Comparison of ENCODE assay signal across 10 mouse cellular contexts in the genomic region with DNA sequence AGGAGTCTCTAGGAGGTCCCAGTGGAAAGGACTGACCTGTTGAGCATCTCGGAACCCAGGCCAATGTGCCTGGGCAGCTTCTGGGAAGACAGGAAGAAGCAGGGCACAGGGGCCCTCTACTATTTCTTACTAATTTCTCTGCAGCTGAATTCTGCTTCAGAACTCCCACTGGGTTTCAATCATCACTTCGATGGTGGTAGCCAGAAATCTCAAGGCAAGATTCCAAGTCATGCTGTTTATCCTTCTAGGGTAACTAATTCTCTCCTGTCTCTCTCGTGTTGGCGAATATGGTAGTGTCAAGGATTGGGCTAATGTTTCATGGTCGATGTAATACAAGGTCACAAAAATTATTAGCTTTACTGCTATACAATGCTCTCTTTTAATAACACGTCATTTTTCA. TPM values are rescaled to one million over a fixed set of nuclear protein-coding genes. Genes with fewer than 3 reads are reported as not detected.
DNase-seq lines count a peak whose midpoint lies in the region; ATAC-seq and TF ChIP-seq lines count a peak whose summit lies in the region.
"Had no signal": no experiment of that assay in that cellular context is flagged by ENCODE, and none has a peak within 500 bp of the region (broad histone marks: within the 10 kb centered on the region; RNA-seq: fewer than 3 reads in every experiment).

No protein-coding gene starts in this region.

- ATAC-seq in hindbrain, postnatal 0 days: peak; percentile 59
- no peak for ATAC-seq in hindbrain, embryonic 12.5 days (ENCODE audit: low FRiP score)
- ATAC-seq: intestine, postnatal 0 days had no signal

- no peaks in the 10 kb centered on the region for H3K27me3 ChIP-seq in hindbrain, postnatal 0 days (ENCODE audit: insufficient read depth, low read length)
- no peaks in the 10 kb centered on the region for H3K27me3 ChIP-seq in hindbrain, embryonic 12.5 days

- peaks cover 4% of the 10 kb centered on the region; the same call in 1 of the 2 replicates for H3K36me3 ChIP-seq in hindbrain, postnatal 0 days (ENCODE audit: insufficient read depth, low read length)
- no peaks in the 10 kb centered on the region for H3K36me3 ChIP-seq in hindbrain, embryonic 12.5 days

- H3K4me1 ChIP-seq in hindbrain, postnatal 0 days (ENCODE audit: insufficient read depth, low read length): peaks cover 4% of the 10 kb centered on the region; the same call in 1 of the 2 replicates
- peaks cover 6% of the 10 kb centered on the region; the same call in 1 of the 2 replicates for H3K4me1 ChIP-seq in hindbrain, embryonic 12.5 days
- peaks cover 11% of the 10 kb centered on the region for H3K4me1 ChIP-seq in embryonic fibroblast, embryonic 13.5 days (ENCODE audit: control insufficient read depth, insufficient read depth, low read length)

- no peak overlapping the region for H3K27ac ChIP-seq in hindbrain, postnatal 0 days
- no peak overlapping the region for H3K27ac ChIP-seq in hindbrain, embryonic 12.5 days
- peak overlapping the region; percentile 83 for H3K27ac ChIP-seq in embryonic fibroblast, embryonic 13.5 days (ENCODE audit: insufficient read depth, low read length)
- H3K27ac ChIP-seq: macrophage had no signal

- no peak overlapping the region for H3K9ac ChIP-seq in hindbrain, postnatal 0 days (replicated peaks; ENCODE audit: low read length)
- no peak overlapping the region for H3K9ac ChIP-seq in hindbrain, embryonic 12.5 days

- no peak for TF ChIP-seq CTCF in hindbrain, postnatal 0 days (IDR thresholded peaks at IDR 0.05; ENCODE audit: low read depth)
- TF ChIP-seq CTCF in embryonic fibroblast, embryonic 13.5 days (IDR thresholded peaks at IDR 0.05; ENCODE audit: borderline replicate concordance, insufficient read depth, low read length): no peak

- H3K4me2 ChIP-seq in hindbrain, postnatal 0 days (ENCODE audit: low read depth, low read length): no peak overlapping the region
- H3K4me2 ChIP-seq in hindbrain, embryonic 12.5 days (replicated peaks): no peak overlapping the region

- WGBS in hindbrain, postnatal 0 days: 44% methylated on average over 6 of the region's 6 CpGs
- WGBS in hindbrain, embryonic 12.5 days: 61% methylated on average over 6 of the region's 6 CpGs

- TF ChIP-seq POLR2A in embryonic fibroblast, embryonic 13.5 days (IDR thresholded peaks at IDR 0.05; ENCODE audit: low read depth, low read length): no peak

- no peaks in the 10 kb centered on the region for H3K9me3 ChIP-seq in hindbrain, postnatal 0 days (ENCODE audit: low read length)
- H3K9me3 ChIP-seq in hindbrain, embryonic 12.5 days (replicated peaks): no peaks in the 10 kb centered on the region

- peak; percentile 87 for DNase-seq in hindbrain, postnatal 0 days (ENCODE audit: low spot score)
- peak; percentile 58 for DNase-seq in adipocyte (ENCODE audit: low spot score)
- DNase-seq in cerebellum, adult 11-12 months: peak; percentile 76
- no peak for DNase-seq in retina, postnatal 1 day
- DNase-seq in urinary bladder, postnatal 10 days (ENCODE audit: low spot score): no peak

- H3K4me3 ChIP-seq in hindbrain, postnatal 0 days (ENCODE audit: low read length): no peak overlapping the region
- no peak overlapping the region for H3K4me3 ChIP-seq in hindbrain, embryonic 12.5 days
- no peak overlapping the region for H3K4me3 ChIP-seq in embryonic fibroblast, embryonic 13.5 days (ENCODE audit: insufficient read depth, low read length)

RNA-seq across cellular contexts. Expression of a gene that starts 34.2 kb away (rescaled TPM):
- 396 and 403 TPM in 2 replicates for total RNA-seq in hindbrain, postnatal 0 days (2014; rRNA removed)
- 1,251 and 1,433 TPM in 2 replicates for polyA plus RNA-seq in hindbrain, postnatal 0 days (2015; fragmentation: Nextera tagmentation; extraction: Ambion mirVana)
- 500 and 546 TPM in 2 replicates for polyA plus RNA-seq in hindbrain, embryonic 12.5 days (2016; fragmentation: Nextera tagmentation; extraction: Ambion mirVana)
- 706 and 1,598 TPM in 2 replicates for polyA plus RNA-seq in embryonic fibroblast, embryonic 13.5 days (2011; ENCODE audit: insufficient read length, low read depth, missing spikeins)
- total RNA-seq: liver, adult 2 months had no signal
- polyA plus RNA-seq: liver, adult 2 months had no signal

Comparison
In these comparisons a context has a peak if more than half of its experiments do, and no peak if none do; other contexts are left out.
1. DNase-seq: peak in hindbrain, postnatal 0 days (single experiment), adipocyte (single experiment) and cerebellum, adult 11-12 months (single experiment); none in retina, postnatal 1 day (single experiment) and urinary bladder, postnatal 10 days (single experiment).